Mouse (Mus musculus): ENCODE results near the gene Spock2.
A peak's percentile ranks its signal among the peaks of the same experiment; 100 is the strongest.
"Not testable (repeated sequence)": the region's sequence is repeated elsewhere in the genome, so short reads cannot be mapped to it uniquely, and the experiment has no call there.

Gene Spock2

DNA sequence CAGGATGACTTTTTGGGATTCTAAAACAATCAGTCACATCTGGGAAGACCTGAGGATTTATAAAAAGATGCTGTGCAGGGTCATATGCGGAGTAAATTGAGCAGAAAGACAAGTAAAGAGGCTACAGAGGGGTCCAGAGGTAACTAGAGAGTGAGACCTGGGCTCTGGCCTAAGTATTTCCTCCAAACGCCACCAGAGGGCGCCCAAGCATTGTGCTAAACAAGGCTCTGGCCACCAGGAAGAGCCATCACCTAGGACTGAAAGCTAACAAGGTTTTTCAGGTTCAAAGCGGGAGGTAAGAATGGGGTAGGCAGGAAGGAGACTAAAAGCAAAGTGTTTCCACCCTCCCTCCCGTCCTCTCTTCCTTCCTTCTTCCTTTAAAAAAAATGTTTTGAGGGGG is 42.1 kb downstream of the Spock2 start:
- peak; percentile 67 for DNase-seq (ENCODE audit: low read depth)

DNA sequence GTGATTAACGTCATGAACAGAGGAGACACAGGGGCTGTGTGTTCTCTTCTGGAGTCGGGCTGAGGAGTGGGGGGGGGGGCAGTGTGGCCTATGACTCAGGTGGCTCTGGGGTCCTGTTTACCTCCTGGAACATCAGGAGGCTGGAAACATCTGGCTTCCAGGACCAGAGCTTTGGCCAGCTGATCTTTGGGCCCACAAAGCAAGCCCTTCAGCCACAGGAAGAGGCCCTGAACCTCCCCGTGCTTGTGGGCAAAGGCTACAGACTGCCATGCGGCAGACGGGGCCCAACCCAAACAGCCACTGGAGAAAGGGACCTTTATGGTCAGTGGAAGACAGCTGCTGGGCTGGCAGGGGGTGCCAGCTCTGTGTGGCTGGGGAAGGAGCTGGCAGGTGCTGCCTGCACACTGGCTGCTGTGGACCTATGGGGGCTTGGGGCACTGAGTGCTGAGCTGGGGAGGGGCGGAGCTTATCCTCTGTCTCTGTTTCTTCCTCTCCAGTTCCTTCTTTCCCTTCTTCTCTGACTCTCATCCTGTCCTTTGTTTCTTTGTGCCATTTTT is 45.2 kb downstream of the Spock2 start:
- DNase-seq (ENCODE audit: low read depth) = no peak

DNA sequence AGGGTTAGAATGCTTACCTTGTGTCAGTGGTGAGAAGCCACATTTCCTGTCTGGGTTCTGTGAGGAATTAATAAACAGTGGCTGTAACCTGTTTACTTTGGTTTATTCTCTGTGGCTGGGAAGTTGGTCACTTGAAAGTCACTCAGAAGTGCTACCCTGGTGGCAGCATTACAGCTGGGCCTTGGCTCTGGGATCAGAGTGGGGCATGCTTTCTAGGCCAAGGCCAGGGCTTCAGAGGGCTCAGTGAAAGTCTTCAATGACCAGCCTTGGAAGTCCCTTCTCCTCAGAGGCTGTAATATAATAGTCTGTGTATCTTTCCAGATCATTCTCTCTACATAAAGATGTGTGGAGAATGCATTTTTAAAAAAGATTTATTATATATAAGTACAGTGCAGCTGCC is 50.0 kb downstream of the Spock2 start:
- no peak for DNase-seq (ENCODE audit: low read depth)

DNA sequence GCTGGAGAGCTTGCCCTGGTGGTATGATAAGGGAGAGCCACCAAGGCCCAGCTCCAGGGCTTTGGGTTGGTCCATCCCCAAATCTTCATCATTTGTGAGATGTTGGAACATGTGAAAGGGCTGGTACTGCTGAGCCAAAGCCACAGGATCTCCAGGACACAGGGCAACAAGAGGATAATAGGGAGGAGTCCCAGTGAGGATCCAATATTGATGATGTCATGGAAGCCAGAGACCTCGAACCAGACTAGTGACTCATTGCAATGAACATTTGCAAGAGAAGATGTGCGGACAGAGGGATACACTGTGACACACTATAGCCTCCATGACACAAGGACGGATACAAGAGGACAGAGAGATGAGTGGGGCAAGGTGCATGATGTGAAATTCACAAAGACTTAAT is 52.1 kb downstream of the Spock2 start:
- DNase-seq (ENCODE audit: low read depth) = no peak

DNA sequence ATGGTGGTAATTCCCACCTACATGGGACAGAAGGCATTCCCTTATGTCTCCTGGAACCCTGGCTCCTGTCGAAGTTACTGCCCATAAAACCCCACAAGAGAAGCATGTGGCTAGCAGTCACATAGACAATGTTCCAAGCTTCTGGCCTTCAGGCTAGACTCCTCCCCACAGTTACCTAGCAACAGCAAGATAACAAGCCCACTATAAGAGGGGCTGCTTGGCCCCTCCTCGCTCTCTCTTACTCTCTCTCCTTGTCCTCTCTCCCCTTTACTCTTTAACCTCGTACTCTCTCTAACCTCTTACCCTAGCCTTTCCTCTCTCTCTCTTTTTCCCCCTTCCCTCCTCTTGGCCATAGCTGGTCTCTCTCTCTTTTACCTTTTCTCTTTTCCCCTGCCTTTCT is 55.4 kb downstream of the Spock2 start:
- DNase-seq (ENCODE audit: low read depth) = not testable (repeated sequence)

DNA sequence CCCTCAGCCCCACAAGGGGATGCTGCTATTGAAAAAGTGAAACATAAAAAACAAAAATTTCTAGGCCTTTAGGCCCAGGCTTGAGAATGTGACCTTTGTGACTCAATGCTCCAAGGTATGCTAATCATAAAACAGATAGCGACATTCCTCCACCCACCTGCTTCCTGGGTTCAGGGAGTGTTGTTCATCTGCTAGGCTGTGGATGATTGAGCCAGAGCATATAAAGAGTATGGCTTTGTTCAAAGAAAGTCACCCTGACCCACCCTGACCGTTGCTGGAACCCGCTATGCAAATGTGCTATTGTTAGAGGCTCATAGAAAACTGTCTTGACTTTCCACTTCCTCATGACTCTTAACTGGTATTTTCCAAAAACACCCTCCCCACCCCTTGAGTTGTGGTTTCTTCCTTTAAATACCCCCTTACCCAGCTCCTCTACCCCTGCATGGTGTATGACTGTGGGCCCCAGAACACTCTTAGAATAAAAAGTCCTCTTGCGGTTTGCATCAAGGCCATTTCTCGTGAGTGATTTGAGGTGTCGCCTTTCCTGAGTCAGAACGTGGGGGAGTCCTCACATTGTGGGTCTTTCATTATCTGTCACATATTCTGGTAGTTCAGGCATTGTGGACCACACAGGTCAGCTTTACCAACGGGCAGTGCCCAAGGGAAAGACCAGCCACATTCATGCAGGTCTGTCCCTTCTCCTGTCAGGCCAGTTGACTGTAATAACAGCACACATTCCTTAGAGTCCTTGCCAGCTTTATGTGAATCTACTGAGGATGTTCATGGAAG is 56.4 kb downstream of the Spock2 start:
- DNase-seq (ENCODE audit: low read depth) = not testable (repeated sequence)

DNA sequence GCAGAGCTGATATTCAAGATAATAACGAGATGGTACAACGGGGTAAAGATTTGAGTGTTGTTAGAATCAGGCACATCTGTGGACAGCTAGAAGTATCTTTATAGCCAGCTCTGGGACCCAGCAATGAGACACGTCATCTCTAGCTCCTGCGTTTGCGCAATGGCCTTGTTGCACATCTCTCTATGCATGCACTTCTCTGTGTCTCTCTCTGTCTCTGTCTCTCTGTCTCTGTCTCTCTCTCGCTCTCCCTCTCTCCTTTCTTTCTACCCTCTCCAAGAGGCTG is 56.9 kb downstream of the Spock2 start:
- no peak for DNase-seq (ENCODE audit: low read depth)

DNA sequence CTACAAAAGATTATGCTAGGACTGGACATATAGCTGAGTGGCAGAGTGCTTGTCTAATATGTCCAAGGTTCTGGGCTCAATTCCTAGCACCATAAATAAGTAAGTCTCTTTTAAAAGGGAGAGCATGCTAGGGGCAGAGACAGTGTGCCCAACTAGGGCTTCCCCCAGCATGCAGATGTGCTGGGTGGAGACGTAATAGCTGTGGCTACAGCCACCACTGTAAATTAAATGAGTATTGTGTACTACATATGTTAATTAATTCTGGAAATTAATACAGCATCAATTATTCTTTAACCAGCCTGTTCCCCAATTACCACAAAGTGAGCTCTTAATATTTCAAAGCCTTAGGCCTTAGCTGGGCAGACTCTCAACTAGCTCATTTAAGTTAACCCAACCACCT is 58.9 kb downstream of the Spock2 start:
- DNase-seq (ENCODE audit: low read depth) = no peak

DNA sequence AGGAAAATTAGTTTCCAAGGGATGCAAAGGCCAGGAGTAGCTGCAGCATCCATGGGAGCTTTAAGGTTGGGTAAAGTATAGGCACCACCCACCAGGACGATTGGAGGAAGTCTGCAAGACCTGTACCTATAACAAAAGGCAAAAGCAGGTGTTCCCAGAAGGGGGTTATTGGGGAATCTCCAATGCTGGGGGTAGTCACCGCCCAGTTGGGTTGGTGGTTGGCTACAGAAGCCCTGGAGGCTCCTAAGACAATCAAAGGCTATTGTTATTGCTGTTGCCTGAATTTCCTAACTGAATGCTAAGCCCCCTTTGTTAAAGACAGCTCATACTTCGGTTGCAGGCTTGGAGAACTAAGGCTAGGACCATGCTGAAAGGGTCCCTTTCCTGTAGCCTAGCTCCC is 60.0 kb downstream of the Spock2 start:
- DNase-seq (ENCODE audit: low read depth) = no peak

DNA sequence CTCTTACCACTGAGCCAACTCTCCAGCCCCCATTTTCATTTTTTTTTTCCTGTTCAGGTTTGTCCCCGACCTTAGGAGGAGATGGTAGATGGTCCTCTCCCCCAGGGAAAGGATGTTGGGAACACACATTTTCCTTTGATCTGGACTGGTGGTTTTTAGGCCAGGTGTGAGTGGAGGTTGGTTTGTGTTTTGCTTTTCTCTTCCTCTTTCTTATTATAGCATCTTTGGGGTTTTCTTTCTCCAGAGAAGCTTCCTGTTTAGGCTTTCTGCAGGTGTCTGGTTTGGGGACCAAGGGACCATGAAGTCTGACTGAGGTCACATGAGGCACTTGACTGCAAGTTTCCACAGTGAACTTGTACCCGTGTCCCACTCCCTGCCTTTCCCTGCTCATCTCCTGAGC is 62.3 kb downstream of the Spock2 start:
- no peak for DNase-seq (ENCODE audit: low read depth)

DNA sequence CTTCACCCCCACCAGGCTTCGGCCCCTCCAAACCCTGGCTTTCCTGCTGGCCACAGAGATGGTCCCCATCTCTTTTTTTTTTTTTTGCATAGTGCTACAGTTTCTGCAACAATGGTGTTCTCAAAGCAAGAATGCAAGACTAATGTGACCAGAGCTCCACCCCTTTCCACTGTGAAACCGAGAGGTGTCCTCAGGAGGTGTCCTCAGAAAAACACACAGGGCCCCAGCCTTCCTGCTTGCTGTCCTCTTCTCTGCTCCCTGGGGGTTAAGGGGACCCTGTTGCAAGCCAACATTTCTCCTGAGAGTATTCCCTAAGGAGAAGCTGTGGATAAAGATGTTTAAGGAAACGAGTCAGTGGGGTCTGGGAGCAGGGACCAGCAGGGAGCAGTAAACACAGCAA is 62.9 kb downstream of the Spock2 start:
- DNase-seq (ENCODE audit: low read depth) = no peak

DNA sequence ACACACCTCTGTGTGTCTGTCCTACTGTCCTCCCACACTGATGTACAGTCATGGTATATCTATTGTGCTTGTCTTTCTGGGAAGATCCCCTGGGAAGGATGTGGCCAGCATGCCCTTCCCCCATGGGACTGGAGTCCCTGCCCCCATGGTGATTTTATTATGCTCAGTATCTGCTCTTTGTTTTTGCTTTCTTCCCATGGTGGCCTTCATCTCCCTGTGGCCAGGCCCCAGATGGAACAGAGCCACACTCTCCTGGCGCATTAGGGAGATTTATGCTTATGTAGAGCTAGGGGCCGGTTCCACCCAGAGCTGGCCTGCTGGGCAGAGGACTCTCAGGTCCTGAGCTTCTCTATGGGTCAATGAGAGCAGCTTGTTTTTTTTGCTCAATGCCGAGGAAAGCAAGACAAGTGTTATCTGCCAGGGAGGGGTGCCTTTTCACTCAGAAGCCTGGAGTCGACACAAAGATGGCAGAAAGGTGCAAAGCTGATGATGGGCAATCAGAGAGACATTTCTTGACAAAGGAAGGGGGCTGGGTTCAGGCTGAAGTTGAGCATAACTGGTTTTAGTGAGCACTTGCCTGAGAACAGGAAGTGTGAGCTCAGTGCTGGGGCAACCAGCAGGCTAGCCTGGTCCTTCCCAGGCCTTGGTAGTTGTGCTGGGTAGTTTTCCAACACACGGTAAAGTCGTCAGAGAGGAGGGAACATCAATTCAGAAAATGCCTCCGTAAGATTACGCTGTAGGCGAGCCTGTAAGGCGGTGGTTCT is 64.5 kb downstream of the Spock2 start:
- DNase-seq (ENCODE audit: low read depth) = no peak

DNA sequence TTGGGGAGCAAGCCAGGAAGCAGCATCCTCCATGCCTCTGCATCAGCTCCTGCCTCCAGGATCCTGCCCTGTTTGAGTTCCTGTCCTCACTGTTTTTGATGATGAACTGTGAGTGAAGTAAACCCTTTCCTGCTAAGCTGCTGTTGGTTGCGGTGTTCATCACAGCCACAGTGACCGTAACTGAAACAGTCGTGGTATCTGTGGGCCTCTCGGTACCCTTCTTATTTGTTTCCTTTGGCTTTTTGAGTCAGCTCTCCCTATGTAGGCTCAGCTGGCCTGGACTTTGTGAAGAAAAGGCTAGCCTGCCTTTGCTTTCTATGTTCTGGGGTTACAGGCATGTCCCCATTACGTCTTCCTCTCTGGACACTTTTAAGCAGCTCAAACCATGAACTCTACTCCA is 65.3 kb downstream of the Spock2 start:
- no peak for DNase-seq (ENCODE audit: low read depth)

DNA sequence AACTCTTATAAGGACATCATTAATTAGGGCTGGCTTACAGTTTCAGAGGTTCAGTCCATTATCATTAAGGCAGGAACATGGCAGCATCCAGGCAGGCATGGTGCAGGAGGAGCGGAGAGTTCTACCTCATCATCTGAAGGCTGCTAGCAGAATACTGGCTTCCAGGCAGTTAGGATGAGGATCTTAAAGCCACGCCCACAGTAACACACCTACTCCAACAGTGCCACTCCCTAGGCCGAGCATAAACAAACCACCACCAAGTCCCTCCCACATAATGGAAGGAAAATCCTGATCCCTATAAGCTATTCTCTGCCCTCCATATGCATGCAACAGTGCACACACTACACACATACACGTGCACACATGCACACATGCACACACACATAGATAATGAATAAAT is 66.3 kb downstream of the Spock2 start:
- no peak for DNase-seq (ENCODE audit: low read depth)

DNA sequence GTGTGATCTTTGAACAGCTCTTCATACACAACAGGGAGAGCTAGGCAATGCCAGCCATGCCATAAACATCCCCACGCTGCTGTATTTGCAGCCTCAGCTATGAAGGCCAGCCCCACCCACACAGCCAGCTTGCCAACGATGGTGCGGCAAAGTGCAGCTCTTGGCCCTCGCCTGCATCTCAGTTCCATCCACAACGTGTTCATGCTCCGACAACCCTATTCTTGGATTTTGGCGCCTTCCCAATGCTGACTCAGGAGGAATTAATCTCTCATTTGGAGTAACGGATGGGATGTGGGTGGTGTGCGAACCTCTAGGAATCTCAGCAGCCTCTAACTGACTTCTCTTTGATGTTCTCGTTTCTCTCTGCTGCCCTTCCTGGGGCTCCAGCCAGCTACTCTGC is 67.0 kb downstream of the Spock2 start:
- no peak for DNase-seq (ENCODE audit: low read depth)

DNA sequence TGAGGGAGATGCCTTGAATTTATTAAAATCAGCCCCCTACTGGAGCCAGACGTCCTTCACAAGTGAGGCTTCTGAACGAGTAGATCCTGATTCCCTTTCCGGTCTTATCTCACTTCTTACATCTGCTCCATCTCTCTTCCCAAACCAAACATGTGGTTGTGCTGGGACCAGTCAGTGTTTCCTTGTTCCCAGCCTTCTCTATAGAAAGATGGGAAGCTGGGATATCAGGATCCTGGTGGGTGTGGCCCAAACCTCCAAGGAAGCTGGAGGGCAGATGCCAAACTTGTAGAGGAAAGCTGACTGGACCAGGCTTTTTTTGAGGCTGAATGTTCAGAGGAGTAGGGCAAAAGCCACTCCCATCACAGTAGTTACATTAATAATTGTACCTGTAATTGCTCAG is 68.5 kb downstream of the Spock2 start:
- DNase-seq (ENCODE audit: low read depth) = no peak

DNA sequence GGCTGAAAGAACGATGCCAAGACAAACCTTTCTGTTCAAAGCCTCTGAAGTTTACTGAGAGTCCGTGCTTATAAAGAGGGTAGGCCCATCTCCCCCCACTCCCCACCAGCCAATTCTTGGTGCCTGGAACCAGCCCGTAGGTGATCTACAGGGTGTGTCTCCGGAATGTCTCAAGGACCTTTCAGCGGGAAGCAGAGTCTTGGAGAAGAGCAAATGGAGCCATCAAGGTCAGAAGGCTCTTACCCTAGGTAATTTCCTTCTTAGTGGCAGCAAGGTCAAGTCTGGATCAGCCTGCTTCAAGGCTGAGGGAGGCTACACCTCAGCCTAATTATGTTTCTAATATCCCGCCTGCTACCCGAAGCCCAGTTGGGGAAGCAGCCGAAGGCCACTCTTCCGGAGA is 69.3 kb downstream of the Spock2 start:
- not testable (repeated sequence) for DNase-seq (ENCODE audit: low read depth)
